Mouse (Mus musculus) neural tube, embryonic 14.5 days (tissue): ENCODE data around the gene Cox7a2. TPM values are rescaled to one million over a fixed set of nuclear protein-coding genes. Genes with fewer than 3 reads are reported as not detected.
A peak's percentile ranks its signal among the peaks of the same experiment; 100 is the strongest.

Experiments used
- ATAC-seq: fragments of 200-750 bp; cut with Nextera tagmentation; 2 replicates; pipeline ENCODE4 v1.8.0; 2017; ENCODE audit warnings: low read depth, mild to moderate bottlenecking, moderate TSS enrichment, moderate library complexity
- H3K27ac ChIP-seq: fragments of 300-500 bp; sonication (generic); 2 replicates; pipeline ENCODE4 v1.5.1; 2014; ENCODE audit warnings: low read depth, mild to moderate bottlenecking, control low read depth, low read length, moderate library complexity, mixed read lengths
- H3K27me3 ChIP-seq: fragments of 300-500 bp; sonication (generic); 2 replicates; pipeline ENCODE4 v1.6.1; 2014; ENCODE audit warnings: low read length; ENCODE audit not compliant: control insufficient read depth, insufficient read depth
- H3K36me3 ChIP-seq: fragments of 300-500 bp; sonication (generic); 2 replicates; pipeline ENCODE4 v1.6.1; 2014; ENCODE audit warnings: low read length, mixed read lengths; ENCODE audit not compliant: control insufficient read depth, insufficient read depth
- H3K4me1 ChIP-seq: fragments of 300-500 bp; sonication (generic); 2 replicates; pipeline ENCODE4 v1.6.1; 2014; ENCODE audit warnings: low read length; ENCODE audit not compliant: control insufficient read depth, insufficient read depth
- H3K4me2 ChIP-seq: fragments of 300-500 bp; sonication (generic); 2 replicates; pipeline ENCODE4 v1.6.1; 2014; ENCODE audit warnings: mild to moderate bottlenecking, low read depth, low read length, control low read depth
- H3K4me3 ChIP-seq: fragments of 300-500 bp; sonication (generic); 2 replicates; pipeline ENCODE4 v1.5.1; 2014; ENCODE audit warnings: low read depth, low read length, control low read depth, mixed read lengths
- H3K9ac ChIP-seq: fragments of 300-500 bp; sonication (generic); replicated peaks from 2 replicates; pipeline ENCODE4 v1.6.1; 2014; ENCODE audit warnings: low read depth, mild to moderate bottlenecking, control low read depth, low read length, mixed read lengths
- H3K9me3 ChIP-seq: fragments of 300-500 bp; sonication (generic); 2 replicates; pipeline ENCODE4 v1.6.1; 2016; ENCODE audit warnings: low read length; ENCODE audit not compliant: control insufficient read depth
- WGBS: fragments of 180-500 bp; shearing (Covaris S2); extraction: QIAGEN DNeasy Blood & Tissue Kit; methylation state at CpG from one replicate; pipeline ENCODE4 v1.1.7; 2014; 5-methylcytosine and 5-hydroxymethylcytosine counted together
- polyA plus RNA-seq: library from polyadenylated mRNA; unstranded; fragments of >200 nt; fragmentation: Nextera tagmentation; extraction: Ambion mirVana; gene quantifications from 2 replicates; pipeline ENCODE4 v1.2.1, GENCODE M21; 2014

Gene Cox7a2
- 819 and 952 TPM in 2 replicates for polyA plus RNA-seq

GRCm38 (mm10) chr9:79759385-79760005 is at the start of gene Cox7a2:
TSS of gene Cox7a2 (minus strand) at chr9:79759878.
- ATAC-seq: peak; percentile 99
- H3K27ac ChIP-seq: peak within 1 kb of the TSS; percentile 74
- H3K9ac ChIP-seq: peak within 1 kb of the TSS; percentile 82
- H3K9me3 ChIP-seq: no peaks in the 10 kb centered on the region
- peaks cover 8% of the 10 kb centered on the region; the same call in 1 of the 2 replicates for H3K4me1 ChIP-seq
- H3K27me3 ChIP-seq: no peaks in the 10 kb centered on the region
- peak within 1 kb of the TSS; percentile 81 for H3K4me3 ChIP-seq
- peaks cover 12% of the 10 kb centered on the region for H3K36me3 ChIP-seq
- under 1% methylated on average over 49 of the region's 49 CpGs for WGBS
- H3K4me2 ChIP-seq: peak within 1 kb of the TSS; percentile 45

GRCm38 (mm10) chr9:79809411-79809810 is 49.7 kb upstream of the Cox7a2 start:
- H3K9me3 ChIP-seq: no peaks in the 10 kb centered on the region
- no peak overlapping the region for H3K4me3 ChIP-seq
- 78% methylated on average over 6 of the region's 6 CpGs for WGBS
- no peaks in the 10 kb centered on the region for H3K27me3 ChIP-seq
- no peak overlapping the region for H3K4me2 ChIP-seq
- H3K27ac ChIP-seq: no peak overlapping the region
- H3K36me3 ChIP-seq: no peaks in the 10 kb centered on the region
- no peak for ATAC-seq
- no peaks in the 10 kb centered on the region for H3K4me1 ChIP-seq
- H3K9ac ChIP-seq: no peak overlapping the region

- Histone ChIP-seq H3K27me3 (no peaks in the 10 kb centered on the region), H3K4me2 (no peak overlapping the region), H3K4me1 (no peaks in the 10 kb centered on the region), H3K9me3 (no peaks in the 10 kb centered on the region), H3K36me3 (no peaks in the 10 kb centered on the region), H3K4me3 (no peak overlapping the region), H3K9ac (no peak overlapping the region), H3K27ac (no peak overlapping the region)
- no peak for ATAC-seq
- WGBS: 63% methylated on average over 4 of the region's 4 CpGs
Observed at GRCm38 (mm10) chr9:79807178-79807577, 47.5 kb upstream of the Cox7a2 start.

GRCm38 (mm10) chr9:79806317-79807075 is 46.8 kb upstream of the Cox7a2 start:
- Histone ChIP-seq H3K4me3 (no peak overlapping the region), H3K36me3 (no peaks in the 10 kb centered on the region), H3K4me2 (no peak overlapping the region), H3K27ac (no peak overlapping the region), H3K9ac (no peak overlapping the region), H3K9me3 (no peaks in the 10 kb centered on the region), H3K27me3 (no peaks in the 10 kb centered on the region), H3K4me1 (no peaks in the 10 kb centered on the region)
- ATAC-seq: peak; percentile 46
- WGBS: 43% methylated on average over 12 of the region's 12 CpGs

- WGBS: 89% methylated on average over 10 of the region's 10 CpGs
- no peaks in the 10 kb centered on the region for H3K4me1 ChIP-seq
- H3K27me3 ChIP-seq: no peaks in the 10 kb centered on the region
- H3K4me3 ChIP-seq: no peak overlapping the region
- ATAC-seq: no peak
- no peaks in the 10 kb centered on the region for H3K36me3 ChIP-seq
- no peak overlapping the region for H3K9ac ChIP-seq
- no peak overlapping the region for H3K4me2 ChIP-seq
- H3K9me3 ChIP-seq: no peaks in the 10 kb centered on the region
- no peak overlapping the region for H3K27ac ChIP-seq
Observed at GRCm38 (mm10) chr9:79805426-79805825, 45.7 kb upstream of the Cox7a2 start.

GRCm38 (mm10) chr9:79796461-79797135 is 36.9 kb upstream of the Cox7a2 start:
- Histone ChIP-seq H3K36me3 (no peaks in the 10 kb centered on the region), H3K4me2 (no peak overlapping the region), H3K4me3 (no peak overlapping the region), H3K9ac (no peak overlapping the region), H3K9me3 (no peaks in the 10 kb centered on the region), H3K27me3 (no peaks in the 10 kb centered on the region), H3K4me1 (peaks cover 7% of the 10 kb centered on the region; the same call in 1 of the 2 replicates), H3K27ac (no peak overlapping the region)
- no peak for ATAC-seq
- 73% methylated on average over 7 of the region's 7 CpGs for WGBS

GRCm38 (mm10) chr9:79795076-79795475 is 35.4 kb upstream of the Cox7a2 start:
- no peak overlapping the region for H3K27ac ChIP-seq
- no peaks in the 10 kb centered on the region for H3K9me3 ChIP-seq
- no peaks in the 10 kb centered on the region for H3K27me3 ChIP-seq
- no peak for ATAC-seq
- H3K36me3 ChIP-seq: no peaks in the 10 kb centered on the region
- H3K4me2 ChIP-seq: no peak overlapping the region
- H3K9ac ChIP-seq: no peak overlapping the region
- H3K4me1 ChIP-seq: peaks cover 13% of the 10 kb centered on the region; the same call in 1 of the 2 replicates
- WGBS: 91% methylated on average over 1 of the region's 1 CpGs
- no peak overlapping the region for H3K4me3 ChIP-seq

- Histone ChIP-seq H3K4me3 (peak within 1 kb of the TSS; percentile 95), H3K36me3 (no peaks in the 10 kb centered on the region), H3K9me3 (no peaks in the 10 kb centered on the region), H3K27me3 (no peaks in the 10 kb centered on the region), H3K9ac (peak within 1 kb of the TSS; percentile 93), H3K27ac (peak within 1 kb of the TSS; percentile 90), H3K4me2 (peak within 1 kb of the TSS; percentile 76), H3K4me1 (peaks cover 13% of the 10 kb centered on the region; the same call in 1 of the 2 replicates)
- under 1% methylated on average over 91 of the region's 91 CpGs for WGBS
- peak; percentile 99 for ATAC-seq
Observed at GRCm38 (mm10) chr9:79792841-79793835, 33.5 kb upstream of the Cox7a2 start, which contains the start of gene Tmem30a. TSS of gene Tmem30a (minus strand) at chr9:79793507.
